Mouse (Mus musculus) kidney, embryonic 15.5 days (tissue): ENCODE data around the gene Gimap8. TPM values are rescaled to one million over a fixed set of nuclear protein-coding genes. Genes with fewer than 3 reads are reported as not detected.

Source experiments
- ATAC-seq: fragments of 200-750 bp; cut with Nextera tagmentation; replicated peaks from 2 replicates; pipeline ENCODE4 v1.8.0; 2017; ENCODE audit warnings: moderate TSS enrichment; ENCODE audit not compliant: low FRiP score
- H3K27ac ChIP-seq: fragments of 300-500 bp; sonication (generic); 2 replicates; pipeline ENCODE4 v1.5.1; 2015; ENCODE audit warnings: mild to moderate bottlenecking, inconsistent platforms
- H3K27me3 ChIP-seq: fragments of 300-500 bp; sonication (generic); 2 replicates; pipeline ENCODE4 v1.6.1; 2015; ENCODE audit warnings: inconsistent platforms
- H3K36me3 ChIP-seq: fragments of 300-500 bp; sonication (generic); 2 replicates; pipeline ENCODE4 v1.6.1; 2015; ENCODE audit warnings: inconsistent platforms
- H3K4me1 ChIP-seq: fragments of 300-500 bp; sonication (generic); 2 replicates; pipeline ENCODE4 v1.6.1; 2015; ENCODE audit warnings: inconsistent platforms
- H3K4me2 ChIP-seq: fragments of 300-500 bp; sonication (generic); 2 replicates; pipeline ENCODE4 v1.6.1; 2015; ENCODE audit warnings: moderate library complexity, mild to moderate bottlenecking, inconsistent platforms
- H3K4me3 ChIP-seq: fragments of 300-500 bp; sonication (generic); replicated peaks from 2 replicates; pipeline ENCODE4 v1.5.1; 2015; ENCODE audit warnings: mild to moderate bottlenecking, inconsistent platforms
- H3K9ac ChIP-seq: fragments of 300-500 bp; sonication (generic); 2 replicates; pipeline ENCODE4 v1.6.1; 2015; ENCODE audit warnings: mild to moderate bottlenecking, inconsistent platforms
- H3K9me3 ChIP-seq: fragments of 300-500 bp; sonication (generic); replicated peaks from 2 replicates; pipeline ENCODE4 v1.6.1; 2016; ENCODE audit warnings: inconsistent platforms
- WGBS: fragments of 180-500 bp; shearing (Covaris S2); methylation state at CpG from one replicate; pipeline ENCODE4 v1.1.7; 2015; ENCODE audit warnings: mixed read lengths; 5-methylcytosine and 5-hydroxymethylcytosine counted together
- polyA plus RNA-seq: library from polyadenylated mRNA; unstranded; fragments of >200 nt; fragmentation: Nextera tagmentation; extraction: Ambion mirVana; gene quantifications from 2 replicates; pipeline ENCODE4 v1.2.1, GENCODE M21; 2015

Gene Gimap8
- polyA plus RNA-seq, 1 experiment from 2014 or later, result 3.3 TPM

DNA sequence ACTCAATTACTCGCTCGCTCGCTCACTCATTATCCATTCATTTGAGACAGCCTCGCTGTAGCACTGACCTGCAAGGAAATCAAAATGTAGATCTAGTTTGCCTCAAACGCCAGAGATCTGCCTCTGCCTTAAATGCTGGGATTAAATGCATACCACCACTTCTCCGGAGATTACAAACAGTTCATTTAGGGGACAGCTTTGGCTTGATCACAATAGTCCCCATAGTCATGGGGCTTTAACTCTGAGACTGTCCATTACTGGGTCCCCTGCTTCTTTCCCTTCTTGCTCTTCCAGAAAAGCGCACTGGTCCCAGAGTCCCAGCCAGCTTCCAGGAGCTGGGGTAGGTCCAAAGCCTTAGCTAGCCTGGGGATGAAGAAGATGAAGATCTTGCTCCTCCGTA, 20.6 kb upstream of the Gimap8 start, which contains the start of gene AI854703:
TSS of gene AI854703 (plus strand) at position 301 of the 400 bp plus-strand sequence.
- Histone ChIP-seq H3K4me1 (peaks cover 39% of the 10 kb centered on the region), H3K4me3 (peak within 1 kb of the TSS; percentile 49), H3K36me3 (no peaks in the 10 kb centered on the region), H3K27me3 (peaks cover 38% of the 10 kb centered on the region), H3K27ac (peak within 1 kb of the TSS; percentile 75; the same call in 1 of the 2 replicates), H3K4me2 (peak within 1 kb of the TSS; percentile 89), H3K9me3 (no peaks in the 10 kb centered on the region), H3K9ac (peak within 1 kb of the TSS; percentile 34)
- WGBS, result 29% methylated on average over 8 of the region's 8 CpGs
- no peak for ATAC-seq

DNA sequence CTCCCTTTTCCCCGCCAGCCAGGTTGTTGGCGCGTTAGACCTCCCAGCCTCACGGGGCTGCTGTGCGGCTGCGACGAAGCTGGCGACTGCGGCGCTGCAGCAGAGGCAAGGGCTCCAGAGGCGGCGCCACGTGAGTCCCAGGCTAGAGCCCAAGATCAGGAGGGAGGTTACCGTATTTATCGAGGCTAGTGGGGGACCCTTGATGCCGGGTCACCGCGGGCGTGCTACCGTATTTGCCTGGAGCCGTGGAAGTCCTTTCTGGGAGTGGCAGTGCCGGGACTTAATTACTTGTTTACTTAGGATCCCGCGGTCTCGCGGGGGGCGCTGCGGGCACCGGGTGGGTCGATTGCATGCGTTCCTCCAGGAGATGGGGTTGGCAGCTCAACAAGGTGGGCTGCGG, 20.1 kb upstream of the Gimap8 start:
- Histone ChIP-seq H3K27ac (0 out of 2 replicates have a peak overlapping the region, but pooled peaks have one; percentile 13), H3K4me2 (peak overlapping the region; percentile 89), H3K4me1 (peaks cover 39% of the 10 kb centered on the region), H3K27me3 (peaks cover 38% of the 10 kb centered on the region), H3K9ac (peak overlapping the region; percentile 34), H3K9me3 (no peaks in the 10 kb centered on the region), H3K4me3 (peak overlapping the region; percentile 49), H3K36me3 (no peaks in the 10 kb centered on the region)
- ATAC-seq, result 0 out of 2 replicates have a peak, but pooled peaks have one; percentile 43
- under 1% methylated on average over 32 of the region's 32 CpGs for WGBS

DNA sequence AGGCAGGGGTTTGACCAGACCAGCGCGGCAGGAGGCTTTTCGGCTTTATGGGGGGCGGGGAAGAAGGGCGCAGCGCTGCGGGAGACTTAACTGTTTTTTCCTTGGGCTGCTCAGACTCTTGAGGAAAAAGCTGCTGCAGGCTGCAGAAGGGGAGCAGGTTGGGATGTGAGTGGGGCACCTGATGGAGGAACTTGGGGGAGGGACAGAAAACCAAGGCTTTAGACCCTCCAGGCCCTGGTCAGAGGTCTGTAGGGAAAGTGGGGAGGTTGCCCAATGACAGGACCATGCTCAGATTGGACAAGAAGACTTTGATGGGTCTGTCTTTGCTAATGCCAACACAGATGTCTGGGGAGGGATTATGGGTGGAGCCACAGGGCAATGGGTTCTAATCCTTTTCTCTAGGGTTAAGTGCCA, 19.5 kb upstream of the Gimap8 start:
- Histone ChIP-seq H3K27ac (peak overlapping the region; percentile 75), H3K4me2 (peak overlapping the region; percentile 89), H3K9me3 (no peaks in the 10 kb centered on the region), H3K27me3 (peaks cover 38% of the 10 kb centered on the region), H3K4me1 (peaks cover 39% of the 10 kb centered on the region), H3K4me3 (peak overlapping the region; percentile 49), H3K9ac (peak overlapping the region; percentile 34; the same call in 1 of the 2 replicates), H3K36me3 (no peaks in the 10 kb centered on the region)
- WGBS, result 7% methylated on average over 7 of the region's 7 CpGs
- 0 out of 2 replicates have a peak, but pooled peaks have one; percentile 4 for ATAC-seq

DNA sequence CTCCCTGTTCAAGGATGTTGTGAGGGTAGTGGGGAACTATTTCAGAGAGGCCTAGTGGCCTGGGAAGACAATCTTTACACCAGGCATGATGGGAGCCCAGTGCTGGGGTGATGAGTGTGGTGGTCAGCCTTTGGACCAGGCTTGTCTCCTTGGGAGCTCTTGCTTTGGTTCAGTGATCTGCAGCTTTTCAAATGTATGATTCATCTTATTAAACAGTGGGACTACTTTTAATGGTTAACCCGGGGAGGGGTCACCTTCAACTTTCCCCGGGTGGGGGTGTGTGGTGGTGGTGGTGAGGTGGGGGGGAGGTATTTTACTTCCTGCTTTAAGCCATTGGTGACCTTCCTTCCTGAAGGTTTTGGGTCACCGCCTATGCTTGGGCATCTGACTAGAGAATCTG, 18.7 kb upstream of the Gimap8 start:
- Histone ChIP-seq H3K4me2 (peak overlapping the region; percentile 90; the same call in 1 of the 2 replicates), H3K9ac (no peak overlapping the region), H3K27me3 (peaks cover 38% of the 10 kb centered on the region), H3K27ac (peak overlapping the region; percentile 75), H3K4me3 (no peak overlapping the region), H3K9me3 (no peaks in the 10 kb centered on the region), H3K4me1 (peaks cover 39% of the 10 kb centered on the region), H3K36me3 (no peaks in the 10 kb centered on the region)
- 0 out of 2 replicates have a peak, but pooled peaks have one; percentile 57 for ATAC-seq
- WGBS, result 71% methylated on average over 3 of the region's 3 CpGs

DNA sequence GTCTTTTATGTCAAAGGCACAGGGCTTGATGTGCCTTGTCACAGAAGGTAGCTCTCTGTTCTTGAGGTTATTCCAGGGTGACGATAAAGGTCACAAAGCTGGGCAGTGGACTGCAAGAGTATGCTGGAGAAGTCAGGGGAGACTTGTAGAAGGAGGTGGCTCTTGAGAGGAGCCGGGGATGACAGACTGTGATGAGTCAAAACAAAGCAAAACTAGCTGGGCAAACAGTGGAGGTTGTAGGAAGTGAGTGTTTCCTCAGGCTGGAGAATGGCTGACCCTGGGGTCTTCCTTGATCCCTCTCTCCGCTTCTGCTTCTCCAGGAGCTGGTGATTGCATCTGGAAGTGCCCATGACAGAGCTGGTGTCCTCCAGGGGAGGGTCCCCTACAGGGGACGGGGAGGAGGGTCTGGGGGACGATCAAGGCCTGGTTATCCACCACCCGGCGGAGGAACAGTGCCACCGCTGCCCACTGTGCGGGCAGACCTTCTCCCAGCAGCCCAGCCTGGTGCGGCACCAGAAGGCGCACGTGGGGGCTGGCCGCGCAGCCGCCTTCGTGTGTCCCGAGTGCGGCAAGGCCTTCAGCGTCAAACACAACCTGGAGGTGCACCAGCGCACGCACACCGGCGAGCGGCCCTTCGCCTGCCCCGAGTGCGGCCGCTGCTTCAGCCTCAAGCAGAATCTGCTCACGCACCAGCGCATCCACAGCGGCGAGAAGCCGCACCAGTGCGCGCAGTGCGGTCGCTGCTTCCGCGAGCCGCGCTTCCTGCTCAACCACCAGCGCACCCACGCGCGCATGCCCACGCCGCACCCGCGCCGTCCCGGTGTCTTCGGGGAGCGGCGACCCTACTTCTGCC, 18.0 kb upstream of the Gimap8 start:
- H3K36me3 ChIP-seq, result no peaks in the 10 kb centered on the region
- 7% methylated on average over 53 of the region's 54 CpGs for whole genome bisulfite sequencing
- peak overlapping the region; percentile 75 for H3K27ac ChIP-seq
- peaks cover 38% of the 10 kb centered on the region for H3K27me3 ChIP-seq
- H3K9ac ChIP-seq, result peak overlapping the region; percentile 48
- peak overlapping the region; percentile 47 for H3K4me3 ChIP-seq
- peak overlapping the region; percentile 90 for H3K4me2 ChIP-seq
- H3K9me3 ChIP-seq, result no peaks in the 10 kb centered on the region
- ATAC-seq, result peak; percentile 27; the same call in 1 of the 2 replicates
- H3K4me1 ChIP-seq, result peaks cover 39% of the 10 kb centered on the region

DNA sequence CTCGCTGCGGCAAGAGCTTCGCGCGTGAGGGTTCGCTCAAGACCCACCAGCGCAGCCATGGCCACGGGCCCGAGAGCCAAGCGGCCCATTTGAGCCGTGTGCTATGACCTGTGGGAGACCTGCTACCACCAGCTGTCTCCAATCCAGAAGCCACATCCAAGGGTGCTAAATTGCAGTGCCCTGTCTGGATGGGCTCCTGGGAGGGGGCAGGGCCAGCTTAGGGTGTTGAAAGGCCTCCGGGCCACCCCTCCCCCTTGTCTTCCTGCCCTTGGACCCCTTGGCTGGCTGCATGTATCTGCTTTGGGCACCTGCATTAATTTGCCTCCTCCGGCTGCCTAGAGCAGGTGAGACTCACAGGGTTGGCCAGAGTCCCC, 17.4 kb upstream of the Gimap8 start:
- peaks cover 39% of the 10 kb centered on the region for H3K4me1 ChIP-seq
- peak overlapping the region; percentile 90 for H3K4me2 ChIP-seq
- peak overlapping the region; percentile 75; the same call in 1 of the 2 replicates for H3K27ac ChIP-seq
- peak overlapping the region; percentile 48 for H3K9ac ChIP-seq
- ATAC-seq, result 0 out of 2 replicates have a peak, but pooled peaks have one; percentile 19
- no peaks in the 10 kb centered on the region for H3K36me3 ChIP-seq
- WGBS, result 7% methylated on average over 13 of the region's 13 CpGs
- H3K4me3 ChIP-seq, result peak overlapping the region; percentile 47
- peaks cover 38% of the 10 kb centered on the region for H3K27me3 ChIP-seq
- H3K9me3 ChIP-seq, result no peaks in the 10 kb centered on the region

DNA sequence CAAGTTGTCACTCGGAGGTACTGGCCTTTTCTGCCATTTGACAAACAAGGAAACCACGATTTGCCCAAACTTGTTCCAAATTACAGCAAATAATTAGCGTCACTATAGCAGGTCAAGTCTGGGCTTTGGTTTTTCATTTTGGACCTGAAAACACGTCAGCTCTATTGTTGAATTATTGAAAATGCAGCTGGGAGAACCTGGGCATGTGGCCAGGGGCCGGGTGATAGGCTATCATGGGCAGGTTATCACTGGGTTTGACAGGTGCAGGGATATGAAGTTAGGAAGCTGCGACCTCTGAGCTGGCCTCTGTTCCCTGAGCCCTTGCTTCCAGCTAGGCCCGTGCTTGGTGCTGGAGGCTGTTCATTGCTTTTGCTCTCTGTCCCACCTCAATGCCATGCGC, 16.2 kb upstream of the Gimap8 start:
- Histone ChIP-seq H3K36me3 (no peaks in the 10 kb centered on the region), H3K27ac (no peak overlapping the region), H3K4me1 (peaks cover 39% of the 10 kb centered on the region), H3K4me2 (no peak overlapping the region), H3K9ac (no peak overlapping the region), H3K27me3 (peaks cover 31% of the 10 kb centered on the region), H3K4me3 (no peak overlapping the region), H3K9me3 (no peaks in the 10 kb centered on the region)
- no peak for ATAC-seq
- WGBS, result 90% methylated on average over 8 of the region's 8 CpGs

DNA sequence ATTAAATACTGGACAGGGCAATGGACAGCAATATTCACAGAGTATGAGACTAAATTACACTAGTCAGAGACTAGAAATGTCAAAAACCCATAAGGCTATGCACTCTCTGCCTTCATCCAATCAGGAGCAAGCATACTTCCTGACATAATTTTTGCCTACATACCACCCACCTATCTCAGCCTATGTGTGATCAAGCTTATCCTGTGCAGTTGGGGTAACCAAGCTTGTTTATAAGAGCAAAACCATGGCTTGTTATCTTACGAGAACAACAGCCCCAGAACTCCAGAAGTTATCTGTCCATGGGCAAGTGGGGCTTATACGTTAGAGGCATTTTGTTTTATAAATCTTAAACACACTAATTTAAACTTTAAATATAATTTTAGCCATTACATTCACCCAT, 11.9 kb upstream of the Gimap8 start:
- no peak overlapping the region for H3K4me3 ChIP-seq
- ATAC-seq, result no peak
- WGBS, result 83% methylated on average over 2 of the region's 2 CpGs

DNA sequence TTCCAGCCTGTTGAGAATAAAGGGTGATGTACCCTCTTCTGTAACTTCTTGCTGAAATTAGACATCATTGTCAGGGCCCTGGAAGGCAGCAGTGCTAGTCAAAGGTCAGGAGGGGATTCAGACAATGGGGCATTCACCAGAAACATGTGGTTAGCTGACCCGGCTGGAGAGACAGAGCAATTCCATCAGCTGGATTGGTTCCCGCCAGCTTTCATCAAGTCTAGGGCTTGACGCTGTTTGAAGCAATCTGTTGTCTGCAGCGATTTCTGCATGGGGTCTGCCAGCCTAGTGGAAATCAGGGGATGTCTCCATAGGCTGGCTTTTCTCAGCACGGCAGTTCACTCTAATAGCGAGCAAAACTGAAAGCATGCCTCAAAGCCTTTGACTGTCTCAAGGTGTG, 10.5 kb upstream of the Gimap8 start:
- no peak overlapping the region for H3K9ac ChIP-seq
- no peaks in the 10 kb centered on the region for H3K4me1 ChIP-seq
- no peaks in the 10 kb centered on the region for H3K9me3 ChIP-seq
- H3K4me3 ChIP-seq, result no peak overlapping the region
- WGBS, result 73% methylated on average over 6 of the region's 6 CpGs
- no peaks in the 10 kb centered on the region for H3K27me3 ChIP-seq
- no peak for ATAC-seq
- H3K27ac ChIP-seq, result no peak overlapping the region
- no peak overlapping the region for H3K4me2 ChIP-seq
- no peaks in the 10 kb centered on the region for H3K36me3 ChIP-seq

More for the DNA sequence above, 11.9 kb upstream of the Gimap8 start:
- H3K9ac ChIP-seq, result no peak overlapping the region
- H3K4me2 ChIP-seq, result no peak overlapping the region
- no peaks in the 10 kb centered on the region for H3K27me3 ChIP-seq
- 0 out of 2 replicates have a peak, but pooled peaks cover under 1% of the 10 kb centered on the region for H3K4me1 ChIP-seq
- H3K9me3 ChIP-seq, result no peaks in the 10 kb centered on the region
- no peaks in the 10 kb centered on the region for H3K36me3 ChIP-seq
- H3K27ac ChIP-seq, result no peak overlapping the region

DNA sequence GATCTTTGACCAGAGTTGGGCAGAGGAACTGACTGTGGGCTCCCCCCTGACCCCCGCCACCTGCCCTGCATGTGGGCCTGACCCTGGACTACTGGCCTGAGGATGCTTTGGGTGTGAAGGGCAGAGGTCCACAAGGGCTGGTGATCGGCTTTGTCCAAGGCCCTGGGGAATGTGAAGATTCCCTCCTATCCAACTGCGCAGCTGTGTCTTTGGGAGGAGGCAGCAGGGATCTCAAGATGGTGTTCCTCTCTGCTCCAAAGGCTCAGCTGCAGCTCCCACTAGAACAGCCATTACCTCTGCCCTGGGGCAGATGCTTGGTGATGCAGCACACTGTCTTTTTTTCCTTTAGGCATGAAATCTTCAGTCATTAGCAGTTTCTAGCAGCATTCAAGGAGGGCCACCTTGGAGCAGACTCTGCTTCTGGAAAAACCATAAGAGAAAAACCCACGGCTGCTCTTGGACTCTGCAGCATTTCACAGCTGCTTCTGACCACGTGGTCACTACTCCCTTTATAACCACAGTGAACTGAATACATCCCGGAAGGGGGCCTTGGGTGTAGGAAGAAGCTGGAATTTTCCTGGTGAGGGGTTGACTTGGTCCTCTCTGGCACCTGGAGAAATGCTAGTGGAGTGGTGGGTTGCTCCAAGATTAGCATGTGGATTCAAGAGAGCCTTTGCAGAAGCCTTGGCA, 9.1 kb upstream of the Gimap8 start:
- 65% methylated on average over 6 of the region's 6 CpGs for WGBS
- no peak for ATAC-seq
- Histone ChIP-seq H3K27me3 (no peaks in the 10 kb centered on the region), H3K36me3 (no peaks in the 10 kb centered on the region), H3K27ac (no peak overlapping the region), H3K4me2 (no peak overlapping the region), H3K9ac (no peak overlapping the region), H3K4me3 (no peak overlapping the region), H3K9me3 (no peaks in the 10 kb centered on the region), H3K4me1 (no peaks in the 10 kb centered on the region)

DNA sequence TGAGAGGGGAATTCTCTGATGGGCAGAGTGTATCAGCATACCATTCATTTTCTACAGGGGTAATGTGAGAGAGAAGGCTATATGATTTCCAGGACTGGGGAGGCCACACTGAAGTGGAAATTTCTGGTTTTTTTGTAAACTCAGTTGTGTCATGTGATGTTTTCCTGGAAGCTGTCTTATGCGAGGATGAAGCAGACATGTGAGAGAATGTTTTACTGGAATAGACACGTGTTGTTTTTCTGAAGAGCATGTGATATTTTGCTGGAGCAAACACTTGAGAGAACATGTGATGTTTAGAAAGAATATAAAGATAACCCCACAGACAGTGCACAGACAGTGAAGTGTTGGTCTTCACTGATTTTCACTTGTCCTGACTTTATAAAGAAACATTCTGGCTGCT, 8.5 kb upstream of the Gimap8 start:
- no peaks in the 10 kb centered on the region for H3K4me1 ChIP-seq
- H3K27ac ChIP-seq, result no peak overlapping the region
- H3K27me3 ChIP-seq, result no peaks in the 10 kb centered on the region
- no peak overlapping the region for H3K9ac ChIP-seq
- no peaks in the 10 kb centered on the region for H3K36me3 ChIP-seq
- 70% methylated on average over 2 of the region's 2 CpGs for WGBS
- no peak for ATAC-seq
- no peak overlapping the region for H3K4me3 ChIP-seq
- H3K4me2 ChIP-seq, result no peak overlapping the region
- H3K9me3 ChIP-seq, result no peaks in the 10 kb centered on the region

DNA sequence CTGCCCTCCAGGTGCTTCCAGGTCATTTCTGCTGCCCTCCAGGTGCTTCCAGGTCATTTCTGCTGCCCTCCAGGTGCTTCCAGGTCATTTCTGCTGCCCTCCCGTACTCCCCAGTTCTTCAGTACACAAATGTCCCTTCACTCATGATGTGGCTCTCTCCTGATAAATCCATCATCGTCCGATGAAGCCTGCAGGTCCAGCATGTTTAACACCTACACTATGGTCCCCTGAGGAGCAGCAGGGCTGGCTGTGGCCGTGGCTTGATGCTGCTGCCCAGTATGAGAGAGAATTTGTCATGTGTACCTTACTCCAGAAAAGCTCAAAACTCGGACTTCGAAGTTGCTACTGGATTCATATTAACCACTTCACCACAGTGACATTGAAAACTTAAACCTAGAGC, 5.6 kb upstream of the Gimap8 start:
- ATAC-seq, result no peak
- Histone ChIP-seq H3K36me3 (no peaks in the 10 kb centered on the region), H3K4me2 (no peak overlapping the region), H3K27ac (no peak overlapping the region), H3K27me3 (peaks cover 3% of the 10 kb centered on the region; the same call in 1 of the 2 replicates), H3K4me3 (no peak overlapping the region), H3K9ac (no peak overlapping the region), H3K4me1 (no peaks in the 10 kb centered on the region; the same call in 1 of the 2 replicates), H3K9me3 (no peaks in the 10 kb centered on the region)
- WGBS, result 71% methylated on average over 6 of the region's 6 CpGs
